Mouse (Mus musculus) fibroblast of lung, adult 2 months (primary cell): ENCODE measurements around the gene Tep1.
"Not testable (repeated sequence)": the region's sequence is repeated elsewhere in the genome, so short reads cannot be mapped to it uniquely, and the experiment has no call there.

Experiments
- DNase-seq: peaks from one replicate; pipeline ENCODE4 v3.0.0-alpha.2; 2011; ENCODE audit warnings: low read depth

Tep1 gene

DNA sequence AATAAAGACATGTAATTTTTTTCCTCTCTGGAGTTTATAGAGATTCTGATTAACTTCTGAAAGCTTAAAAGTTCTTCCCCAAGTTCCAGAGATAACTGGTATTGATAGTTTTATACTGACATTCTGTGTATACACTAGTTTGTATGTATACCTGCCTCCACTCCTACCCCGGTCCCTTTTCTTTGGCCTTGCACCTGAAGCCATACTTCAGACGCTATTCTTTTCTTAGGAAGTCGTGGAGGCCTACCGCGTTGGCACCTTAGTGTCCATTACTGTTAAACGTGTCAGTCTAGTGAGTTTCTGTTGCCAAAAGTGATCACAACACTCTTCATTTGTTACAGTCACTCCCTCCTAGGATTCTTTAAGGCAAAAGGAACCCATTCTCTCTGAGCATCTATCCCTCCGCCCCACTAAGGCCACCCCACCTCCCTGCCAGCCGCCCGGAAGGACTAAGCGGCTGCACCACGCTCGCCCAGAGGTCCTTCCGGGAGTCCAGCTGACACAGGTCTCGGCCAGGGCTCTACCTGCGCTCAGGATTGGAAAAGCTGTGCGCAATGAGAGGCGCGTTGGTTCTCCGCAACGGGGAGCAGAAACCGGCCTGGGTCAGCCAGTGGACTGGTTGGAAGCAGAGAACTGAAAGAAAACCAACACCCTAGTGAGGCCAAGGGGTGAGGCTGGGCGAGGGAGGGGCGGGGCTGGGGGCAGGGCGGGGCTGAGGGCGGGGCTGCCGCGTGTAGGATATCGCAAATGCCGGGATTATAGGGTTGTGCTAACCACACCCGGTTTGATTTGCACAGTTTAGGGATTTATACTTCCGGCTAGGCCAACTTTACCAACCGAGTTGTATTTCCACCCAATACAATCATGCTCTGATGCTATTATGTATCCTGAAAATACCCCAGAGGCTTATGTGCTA, at the start of gene Tep1:
Gene Tep1 (minus strand): TSS at position 672 of the 916 bp plus-strand sequence.
- peak; percentile 51 for DNase-seq

DNA sequence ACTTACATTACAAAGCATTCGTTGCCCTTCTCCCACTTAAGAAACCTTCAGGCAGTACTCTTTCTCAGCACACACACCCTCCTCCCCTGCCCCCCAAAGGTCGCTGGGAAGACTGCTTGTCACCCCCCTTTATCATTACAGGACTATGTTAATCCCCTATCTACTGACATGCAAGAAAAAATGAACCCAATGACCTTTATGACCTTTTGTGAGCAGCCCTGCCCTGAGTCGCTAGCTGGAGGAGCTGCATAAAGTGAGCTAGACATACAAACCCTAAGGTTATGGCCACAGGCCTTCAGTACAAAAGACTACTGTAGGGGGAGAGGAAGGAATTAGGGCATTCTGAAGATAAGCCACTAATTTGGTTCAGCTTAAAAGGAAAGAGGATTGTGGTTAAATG, 41.0 kb upstream of the Tep1 start:
- DNase-seq: no peak

DNA sequence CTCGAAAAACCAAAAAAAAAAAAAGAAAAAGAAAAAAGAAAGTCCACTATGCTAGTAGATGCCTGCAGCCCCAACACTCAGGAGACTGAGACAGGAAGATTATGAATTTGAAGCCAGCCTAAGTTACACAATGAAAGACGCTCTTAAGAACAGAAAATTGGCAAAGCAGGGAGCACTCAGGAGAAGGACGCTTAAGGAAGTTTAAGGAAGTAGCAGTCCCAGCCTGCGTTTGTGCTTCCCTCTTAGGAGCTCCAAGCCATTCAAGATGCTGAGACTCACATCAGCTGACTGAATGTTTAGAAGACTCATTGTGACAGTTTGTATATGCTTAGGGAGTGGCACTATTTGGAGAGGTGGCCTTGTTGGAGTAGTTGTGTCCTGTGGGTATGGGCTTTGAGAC, 37.8 kb upstream of the Tep1 start:
- no peak for DNase-seq

DNA sequence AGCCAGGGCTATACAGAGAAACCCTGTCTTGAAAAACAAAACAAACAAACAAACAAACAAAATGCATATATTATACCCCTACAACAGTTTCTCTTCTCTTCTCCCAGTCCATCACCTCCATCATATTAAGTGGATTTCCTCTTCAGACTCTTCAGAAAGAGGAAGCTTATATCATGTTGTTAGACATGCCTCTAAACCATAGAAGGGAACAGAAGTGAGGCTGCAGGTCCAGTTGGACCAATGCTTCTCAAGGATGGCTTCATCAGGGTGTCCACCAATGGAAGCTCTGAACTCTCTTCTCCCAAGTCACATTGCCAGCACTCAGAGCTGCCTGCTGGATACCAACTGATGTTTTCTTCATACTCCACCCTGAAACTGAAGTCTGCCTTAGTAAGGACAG, 35.0 kb upstream of the Tep1 start:
- not testable (repeated sequence) for DNase-seq

DNA sequence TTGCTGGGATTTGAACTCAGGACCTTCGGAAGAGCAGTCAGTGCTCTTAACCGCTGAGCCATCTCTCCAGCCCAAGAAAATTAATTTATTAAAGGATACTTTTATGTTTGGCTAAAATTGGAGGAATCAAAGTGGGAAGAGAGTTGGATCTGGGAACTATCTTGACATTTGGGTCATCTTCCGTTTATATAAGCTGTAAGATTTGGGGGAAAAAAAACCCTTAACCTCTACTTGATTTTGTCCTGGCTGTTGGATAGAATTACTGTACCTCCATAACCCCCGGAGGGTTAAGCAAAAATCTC, 34.4 kb upstream of the Tep1 start:
- DNase-seq: no peak

DNA sequence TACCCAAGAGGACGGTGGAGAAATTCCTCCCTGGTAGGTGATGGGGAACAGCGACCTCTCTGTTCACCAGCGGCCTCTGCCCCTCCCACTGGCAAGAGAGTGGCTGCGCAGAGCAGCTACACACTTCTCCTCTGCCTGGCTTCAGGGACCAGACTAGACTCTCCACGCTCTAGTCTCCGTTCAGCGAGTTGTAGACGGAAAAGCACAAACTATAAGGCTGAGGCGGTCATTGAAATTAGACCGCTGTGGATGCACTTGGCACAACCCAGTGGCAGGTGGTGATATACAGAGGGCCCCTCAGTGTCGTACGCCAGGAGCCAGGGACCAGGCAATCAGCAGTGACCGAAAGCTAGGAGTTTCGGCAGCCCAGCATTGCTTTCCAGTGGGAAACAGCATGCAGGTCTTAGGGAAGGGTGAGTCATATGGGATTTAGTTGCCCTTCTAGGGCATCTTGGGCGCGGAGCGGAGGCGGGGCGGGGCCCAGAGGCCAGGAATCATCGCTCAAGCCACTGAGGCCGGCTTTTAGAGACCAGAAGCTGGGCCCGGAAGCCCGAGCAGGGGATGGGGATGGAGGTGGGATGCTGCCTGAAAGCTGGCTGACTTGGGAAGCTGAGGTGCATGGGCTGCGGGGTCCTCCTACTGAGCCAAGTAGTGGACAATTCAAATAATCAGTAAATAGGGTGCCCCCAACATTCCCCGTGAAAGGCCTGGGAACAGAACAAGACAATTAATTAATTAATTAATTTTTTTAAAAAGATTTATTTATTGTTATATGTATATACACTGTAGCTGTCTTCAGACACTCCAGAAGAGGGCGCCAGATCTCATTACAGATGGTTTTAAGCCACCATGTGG, 33.8 kb upstream of the Tep1 start:
- no peak for DNase-seq

DNA sequence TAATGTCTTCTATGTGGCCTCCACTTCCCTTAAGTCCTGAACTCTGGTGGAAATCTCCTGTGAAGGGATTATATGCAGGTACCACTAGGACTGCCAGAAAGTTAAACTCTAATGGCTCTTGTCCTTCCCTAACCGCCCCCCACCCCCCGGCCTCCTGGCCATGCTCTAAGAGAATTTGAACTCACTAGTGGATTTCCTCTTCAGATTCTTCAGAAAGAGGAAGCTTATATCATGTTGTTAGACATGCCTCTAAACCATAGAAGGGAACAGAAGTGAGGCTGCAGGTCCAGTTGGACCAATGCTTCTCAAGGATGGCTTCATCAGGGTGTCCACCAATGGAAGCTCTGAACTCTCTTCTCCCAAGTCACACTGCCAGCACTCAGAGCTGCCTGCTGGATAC, 27.6 kb upstream of the Tep1 start:
- DNase-seq: not testable (repeated sequence)

GRCm38 (mm10) chr14:50897374-50897765, 27.0 kb upstream of the Tep1 start, which contains the start of gene Klhl33:
Gene Klhl33, minus strand, starts transcription at chr14:50897507.
- DNase-seq: peak; percentile 25

DNA sequence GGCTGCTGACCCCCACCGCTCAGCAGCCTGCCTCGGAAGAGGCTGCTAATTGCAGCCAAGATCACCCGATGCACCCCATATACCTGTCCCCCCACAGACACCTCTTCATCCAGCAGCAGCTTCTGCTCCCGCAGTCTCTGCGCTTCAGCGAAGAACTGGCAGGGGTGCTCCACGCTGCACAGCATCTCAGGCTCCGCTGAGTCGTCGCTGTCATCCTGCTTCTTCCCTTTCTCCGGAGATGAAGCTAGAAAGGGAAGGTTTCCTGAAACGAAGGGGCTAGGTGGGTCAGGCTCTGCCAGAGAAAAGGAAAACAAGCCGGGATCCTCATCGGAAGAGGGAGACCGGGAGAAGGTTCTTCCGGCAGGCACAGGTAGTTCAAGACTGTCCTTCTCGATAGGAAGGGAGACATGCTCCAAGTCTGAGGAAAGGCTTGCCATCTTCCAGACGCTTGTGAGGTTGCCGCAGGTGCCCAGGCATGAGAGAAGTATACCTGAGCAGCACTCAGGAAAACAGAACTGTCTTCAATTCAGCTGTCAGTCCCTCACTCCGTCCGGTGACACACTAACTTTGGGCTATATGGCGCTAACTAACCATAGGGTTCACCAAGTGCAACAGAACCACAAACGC, 26.5 kb upstream of the Tep1 start:
- no peak for DNase-seq

DNA sequence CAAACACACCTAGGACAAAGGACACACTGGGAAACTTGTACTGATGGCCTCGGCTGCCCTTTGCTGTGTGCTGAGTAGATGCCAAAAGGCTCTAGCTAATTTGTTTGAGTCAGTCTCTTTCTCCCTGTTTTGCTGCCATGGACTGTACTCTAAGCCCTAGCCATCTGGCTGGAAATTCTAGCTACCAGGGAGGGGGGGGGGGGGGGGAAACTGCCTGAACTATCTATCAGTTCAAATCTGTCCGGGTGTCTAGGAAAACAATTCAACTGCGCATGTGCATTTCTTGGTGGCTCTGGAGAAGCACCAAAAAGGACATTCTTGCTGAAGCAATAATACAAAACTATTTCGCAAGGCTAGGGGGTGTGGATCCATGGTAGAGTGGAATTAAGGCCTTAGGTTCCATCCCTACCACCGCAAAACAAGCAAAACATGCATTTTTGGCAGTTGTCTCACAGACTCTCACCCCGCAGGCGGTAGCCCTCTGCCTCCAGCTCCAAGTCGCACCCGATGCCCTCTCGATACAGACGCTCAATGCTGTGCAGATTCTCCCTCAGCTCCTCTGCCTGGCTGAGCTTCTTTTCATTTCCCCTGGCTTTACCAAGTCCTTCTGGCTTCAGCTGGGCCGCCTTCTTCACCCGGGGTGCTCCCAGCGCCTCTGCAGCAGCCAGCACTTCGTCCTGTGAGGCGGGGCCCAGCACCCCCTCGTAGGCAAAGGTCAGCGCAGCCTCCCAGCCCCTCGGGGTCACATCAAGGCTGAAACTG, 25.8 kb upstream of the Tep1 start:
- peak; percentile 97 for DNase-seq

GRCm38 (mm10) chr14:50895407-50895806, 25.0 kb upstream of the Tep1 start:
- DNase-seq: no peak

DNA sequence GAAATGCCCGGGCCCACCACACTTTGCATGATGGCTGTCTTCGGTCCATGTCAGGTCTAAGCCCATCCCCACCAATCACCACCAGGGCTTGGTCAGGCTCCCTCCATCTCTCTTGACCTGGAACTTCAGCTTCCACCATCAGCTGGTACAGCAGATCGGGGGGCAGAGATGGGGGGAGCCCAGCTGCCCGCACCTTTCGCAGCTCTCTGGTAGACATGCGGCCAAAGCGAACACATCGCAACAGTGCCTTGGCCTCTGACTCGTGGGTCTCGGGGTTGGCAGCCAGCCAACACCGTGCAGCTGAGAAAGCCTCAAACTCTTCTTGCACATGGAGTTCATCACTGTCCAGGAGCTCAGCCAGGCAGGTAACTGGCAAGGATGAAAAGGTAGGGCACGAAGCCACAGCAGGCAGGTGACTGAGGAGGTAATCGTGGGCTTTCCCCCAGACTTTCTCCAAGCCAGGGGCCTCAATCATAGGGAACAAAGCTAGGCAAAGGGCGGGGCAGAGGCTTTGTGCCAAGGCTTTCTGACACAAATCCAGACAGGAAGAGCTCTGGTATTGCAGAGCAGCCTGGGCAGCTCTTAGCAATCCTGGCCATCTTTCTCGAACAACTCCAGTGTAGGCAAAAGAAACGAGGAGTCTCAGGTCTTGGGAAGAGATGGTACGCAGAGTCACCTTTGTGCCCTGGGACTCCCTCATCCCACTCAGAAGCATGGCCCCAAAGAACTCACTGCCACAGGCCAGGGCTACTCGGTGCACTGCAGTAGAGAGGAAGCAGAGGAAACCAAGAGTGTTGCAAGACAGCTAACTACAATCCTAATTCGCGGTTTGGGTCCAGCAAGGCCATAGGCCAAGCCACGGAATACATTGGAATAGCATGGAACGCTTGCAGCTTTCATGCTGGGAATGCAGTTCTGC, 22.4 kb upstream of the Tep1 start:
- DNase-seq: peak; percentile 37

- DNase-seq: no peak
Measured at GRCm38 (mm10) chr14:50892091-50892490, 21.7 kb upstream of the Tep1 start.

- no peak for DNase-seq
Measured at GRCm38 (mm10) chr14:50891621-50892020, 21.3 kb upstream of the Tep1 start.

DNA sequence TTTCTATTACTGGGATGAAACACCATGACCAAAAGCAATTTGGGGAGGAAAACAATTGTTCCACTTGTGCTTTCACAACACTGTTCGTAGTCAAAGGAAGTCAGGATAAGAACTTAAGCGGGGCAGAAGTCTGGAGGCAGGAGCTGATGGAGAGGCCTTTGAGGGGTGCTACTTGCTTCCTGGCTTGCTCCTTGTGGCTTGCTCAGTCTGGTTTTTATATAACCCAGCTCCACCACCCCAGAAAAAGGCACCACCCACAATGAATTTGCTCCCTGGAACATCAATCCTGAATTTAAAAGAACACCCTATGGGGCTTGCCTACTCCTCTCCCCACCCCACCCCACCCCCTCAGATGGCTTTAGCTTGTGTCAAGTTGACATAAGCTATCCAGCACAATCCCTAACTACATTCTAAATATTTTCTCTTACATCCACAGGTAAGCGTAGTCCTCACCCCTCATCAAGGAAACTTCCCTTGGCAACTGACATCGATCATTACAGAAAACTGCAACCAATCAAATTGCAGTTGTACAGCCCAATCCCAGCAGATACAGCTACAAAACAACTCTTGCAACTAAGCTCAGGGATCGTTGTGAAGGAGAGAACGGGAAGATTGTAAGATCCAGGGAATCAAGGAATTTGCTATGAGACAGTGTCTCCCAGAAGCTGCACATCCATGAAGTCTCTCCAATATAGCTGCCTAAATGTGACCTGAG, 6.0 kb upstream of the Tep1 start:
- DNase-seq: no peak

DNA sequence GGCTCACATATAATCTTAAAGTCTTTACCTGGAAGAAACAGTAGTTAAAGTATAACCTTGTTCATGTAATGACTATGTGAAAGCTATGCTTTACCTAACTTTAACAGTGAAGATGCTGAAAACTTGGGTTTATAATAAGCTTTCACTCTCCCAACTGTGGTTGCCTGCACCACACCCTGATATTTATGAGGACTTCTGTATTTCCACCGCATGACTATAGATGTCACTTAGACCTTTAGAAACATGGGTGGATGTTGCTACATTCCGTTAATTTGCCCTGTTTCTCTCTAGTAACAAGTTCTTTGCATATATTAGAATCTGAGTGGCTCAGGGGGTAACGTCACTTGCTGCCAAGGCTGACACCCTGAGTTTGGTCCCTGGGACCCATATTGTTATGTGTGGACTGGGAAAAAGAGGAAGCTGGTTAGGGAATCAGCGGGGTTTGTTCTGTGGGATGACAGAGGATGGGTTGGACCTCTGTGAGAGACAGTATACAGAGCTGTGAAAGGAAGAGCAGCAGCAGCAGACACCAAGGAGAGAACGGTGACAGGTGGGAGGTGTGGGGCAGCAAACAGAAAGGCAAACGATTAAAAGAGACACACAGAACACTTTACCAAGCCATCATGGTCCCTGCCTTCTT, 5.4 kb upstream of the Tep1 start:
- DNase-seq: no peak

GRCm38 (mm10) chr14:50875175-50875574, 4.8 kb upstream of the Tep1 start:
- DNase-seq: no peak

- DNase-seq: no peak
Measured at GRCm38 (mm10) chr14:50871284-50871683, 924 bp upstream of the Tep1 start.

DNA sequence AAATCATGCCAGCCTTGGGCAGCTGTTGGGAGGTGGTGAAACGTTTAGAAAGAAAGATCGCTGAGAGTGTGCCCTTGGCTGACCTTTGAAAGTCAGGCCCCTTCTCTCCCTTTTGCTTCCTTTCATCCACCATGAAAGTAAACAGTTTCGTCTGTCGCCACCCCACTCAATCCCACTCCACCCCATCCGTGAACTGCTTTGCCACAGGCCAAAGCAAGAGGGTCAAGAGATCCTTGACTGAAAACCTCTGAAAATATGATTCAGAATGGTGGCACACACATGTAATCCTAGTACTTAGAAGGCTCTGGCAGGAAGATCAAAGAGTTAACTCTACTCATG, 414 bp upstream of the Tep1 start:
- no peak for DNase-seq

DNA sequence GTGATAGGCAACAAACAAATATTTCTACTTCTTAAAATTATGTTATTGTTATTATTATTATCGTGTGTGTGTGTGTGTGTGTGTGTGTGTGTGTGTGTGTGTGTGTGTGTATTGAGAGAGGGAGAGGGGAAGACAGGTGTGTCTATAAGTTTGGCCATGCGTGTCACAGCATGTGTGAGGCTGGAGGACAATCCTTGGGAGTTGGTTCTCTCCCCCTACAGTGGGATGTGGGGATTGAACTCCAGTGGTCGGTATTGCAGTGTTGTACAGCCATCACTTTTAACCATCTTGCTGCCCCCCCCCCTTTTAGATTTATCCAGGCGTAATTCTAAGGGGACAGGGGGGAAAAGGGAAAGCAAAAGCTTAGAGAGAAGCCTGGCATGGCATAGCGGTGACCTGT, 1.7 kb downstream of the Tep1 start:
- DNase-seq: no peak
